In genomic region chr1:182115197-182115596, GRCm38 (mm10) we compare ENCODE assay signal across 9 mouse cellular contexts. TPM values are rescaled to one million over a fixed set of nuclear protein-coding genes. Genes with fewer than 3 reads are reported as not detected.
DNase-seq lines count a peak whose midpoint lies in the region; ATAC-seq lines count a peak whose summit lies in the region.
"Had no signal": no experiment of that assay in that cellular context is flagged by ENCODE, and none has a peak within 500 bp of the region (broad histone marks: within the 10 kb centered on the region; RNA-seq: fewer than 3 reads in every experiment).

No protein-coding gene starts in this region.

- DNase-seq in cerebellum, adult 18-20 months = peak; percentile 36 to 37
- DNase-seq in cerebellum, adult 11-12 months = no peak
- DNase-seq in retina, embryonic 14.5 days (ENCODE audit: low spot score) = peak; percentile 73
- no peak for DNase-seq in retina, postnatal 1 day
- DNase-seq in cerebellum, postnatal 14 days = peak; percentile 69 to 72
- DNase-seq in ovary, postnatal 10 days (ENCODE audit: low spot score) = no peak

- H3K36me3 ChIP-seq in kidney, embryonic 14.5 days (ENCODE audit: control insufficient read depth, insufficient read depth, low read length) = no peaks in the 10 kb centered on the region

- H3K9ac ChIP-seq in kidney, embryonic 14.5 days (ENCODE audit: low read depth, low read length) = no peak overlapping the region

- no peak overlapping the region for H3K4me3 ChIP-seq in kidney, embryonic 14.5 days (ENCODE audit: low read length)

- 24% methylated on average over 5 of the region's 5 CpGs for WGBS in kidney, embryonic 14.5 days

- H3K4me2 ChIP-seq in kidney, embryonic 14.5 days (replicated peaks; ENCODE audit: low read depth, low read length) = no peak overlapping the region

- no peaks in the 10 kb centered on the region for H3K27me3 ChIP-seq in kidney, embryonic 14.5 days (ENCODE audit: control insufficient read depth, insufficient read depth, low read length)

- no peaks in the 10 kb centered on the region for H3K9me3 ChIP-seq in kidney, embryonic 14.5 days (ENCODE audit: control insufficient read depth, low read length)

- peaks cover 6% of the 10 kb centered on the region; the same call in 1 of the 2 replicates for H3K4me1 ChIP-seq in kidney, embryonic 14.5 days (ENCODE audit: control insufficient read depth, insufficient read depth, low read length)

- ATAC-seq in kidney, embryonic 14.5 days (ENCODE audit: low FRiP score, low TSS enrichment) = 0 out of 2 replicates have a peak, but pooled peaks have one; percentile 54
- ATAC-seq in megakaryocyte-erythroid progenitor cell, adult 5-6 weeks (replicated peaks; ENCODE audit: low FRiP score, low TSS enrichment, poor library complexity, severe bottlenecking) = peak; percentile 79

- no peak overlapping the region for H3K27ac ChIP-seq in kidney, embryonic 14.5 days (ENCODE audit: low read depth, low read length)

RNA-seq across cellular contexts. Expression of gene Srp9, which starts 9.3 kb away (rescaled TPM):
- 155 and 197 TPM in 2 replicates for polyA plus RNA-seq in kidney, embryonic 14.5 days (2014; fragmentation: Nextera tagmentation; extraction: Ambion mirVana)
- total RNA-seq in megakaryocyte-erythroid progenitor cell, adult 5-6 weeks (2014; fragmentation: Nextera tagmentation) = 115 and 118 TPM in 2 replicates
- total RNA-seq in megakaryocyte-erythroid progenitor cell, adult 5-6 weeks (2017) = 67.8 and 111 TPM in 2 replicates

RNA-seq across cellular contexts. Expression of gene Vmn1r1, which starts 49.1 kb away (rescaled TPM):
- not detected in 2 replicates for polyA plus RNA-seq in kidney, embryonic 14.5 days (2014; fragmentation: Nextera tagmentation; extraction: Ambion mirVana)
- not detected in 2 replicates for total RNA-seq in megakaryocyte-erythroid progenitor cell, adult 5-6 weeks (2014; fragmentation: Nextera tagmentation)
- total RNA-seq in megakaryocyte-erythroid progenitor cell, adult 5-6 weeks (2017) = not detected in 2 replicates
- total RNA-seq: layer of hippocampus, adult 18-20 months had no signal

Comparison
In these comparisons a context has a peak if more than half of its experiments do, and no peak if none do; other contexts are left out.
1. DNase-seq: peak in cerebellum, adult 18-20 months (2 of 2), retina, embryonic 14.5 days (single experiment) and cerebellum, postnatal 14 days (2 of 2); none in cerebellum, adult 11-12 months (single experiment), retina, postnatal 1 day (single experiment) and ovary, postnatal 10 days (single experiment).